Comparison of ENCODE assay signal across 23 mouse cellular contexts in genomic region chr14:27298875-27299274, GRCm38 (mm10).
DNase-seq lines count a peak whose midpoint lies in the region; ATAC-seq and TF ChIP-seq lines count a peak whose summit lies in the region.
"Had no signal": no experiment of that assay in that cellular context is flagged by ENCODE, and none has a peak within 500 bp of the region (broad histone marks: within the 10 kb centered on the region; RNA-seq: fewer than 3 reads in every experiment).

No protein-coding gene starts in this region.

- no peaks in the 10 kb centered on the region for H3K79me2 ChIP-seq in heart, adult 2 months (replicated peaks; ENCODE audit: control insufficient read depth, insufficient read depth, low read length)

- 35% methylated on average over 2 of the region's 2 CpGs for WGBS in heart, postnatal 0 days
- 61% methylated on average over 2 of the region's 2 CpGs for WGBS in heart, adult 2 months
- WGBS in liver, embryonic 15.5 days (ENCODE audit: insufficient replicate concordance), result 43% methylated on average over 2 of the region's 2 CpGs

- H3K27ac ChIP-seq in heart, postnatal 0 days (ENCODE audit: low read depth), result peak overlapping the region; percentile 55; the same call in 1 of the 2 replicates
- no peak overlapping the region for H3K27ac ChIP-seq in heart, adult 2 months
- H3K27ac ChIP-seq in liver, embryonic 15.5 days (replicated peaks), result peak overlapping the region; percentile 45; the same call in 1 of the 2 replicates
- H3K27ac ChIP-seq: forebrain, embryonic 10.5 days; forebrain, embryonic 13.5 days; hindbrain, embryonic 10.5 days; hindbrain, embryonic 13.5 days had no signal

- no peak overlapping the region for H3K9ac ChIP-seq in heart, postnatal 0 days (replicated peaks; ENCODE audit: low read depth, low read length)
- H3K9ac ChIP-seq in heart, adult 2 months (ENCODE audit: low read depth, low read length), result no peak overlapping the region
- H3K9ac ChIP-seq in liver, embryonic 15.5 days, result no peak overlapping the region
- H3K9ac ChIP-seq: forebrain, embryonic 13.5 days; hindbrain, embryonic 13.5 days had no signal

- no peaks in the 10 kb centered on the region for H3K27me3 ChIP-seq in heart, postnatal 0 days (ENCODE audit: control insufficient read depth, insufficient read depth, low read length)
- H3K27me3 ChIP-seq in heart, adult 2 months (ENCODE audit: control insufficient read depth, insufficient read depth, low read length), result no peaks in the 10 kb centered on the region
- H3K27me3 ChIP-seq in liver, embryonic 15.5 days, result no peaks in the 10 kb centered on the region
- H3K27me3 ChIP-seq: forebrain, embryonic 13.5 days; hindbrain, embryonic 13.5 days had no signal

- ATAC-seq in heart, postnatal 0 days (ENCODE audit: insufficient read depth, low read depth), result no peak
- ATAC-seq in liver, embryonic 15.5 days (ENCODE audit: insufficient read depth), result peak; percentile 39; the same call in 1 of the 2 replicates
- ATAC-seq: activated CD4-positive, CD25-positive, alpha-beta regulatory T cell, adult 4 months; forebrain, embryonic 13.5 days; forebrain, embryonic 16.5 days; hindbrain, embryonic 16.5 days had no signal

- no peaks in the 10 kb centered on the region for H3K36me3 ChIP-seq in heart, postnatal 0 days (replicated peaks; ENCODE audit: control insufficient read depth, insufficient read depth, low read length)
- H3K36me3 ChIP-seq in heart, adult 2 months (ENCODE audit: control insufficient read depth, insufficient read depth, low read length), result peaks cover 8% of the 10 kb centered on the region
- no peaks in the 10 kb centered on the region for H3K36me3 ChIP-seq in liver, embryonic 15.5 days (replicated peaks)
- H3K36me3 ChIP-seq: forebrain, embryonic 10.5 days; hindbrain, embryonic 10.5 days; hindbrain, embryonic 13.5 days had no signal

- no peak overlapping the region for H3K4me2 ChIP-seq in heart, postnatal 0 days (ENCODE audit: low read depth, low read length)
- no peak overlapping the region for H3K4me2 ChIP-seq in liver, embryonic 15.5 days
- H3K4me2 ChIP-seq: forebrain, embryonic 13.5 days; heart, embryonic 11.5 days; hindbrain, embryonic 13.5 days had no signal

- H3K4me3 ChIP-seq in heart, postnatal 0 days (ENCODE audit: low read depth, low read length), result no peak overlapping the region
- H3K4me3 ChIP-seq in heart, adult 2 months, result no peak overlapping the region
- H3K4me3 ChIP-seq in liver, embryonic 15.5 days (replicated peaks), result no peak overlapping the region
- H3K4me3 ChIP-seq: forebrain, embryonic 10.5 days; forebrain, embryonic 13.5 days; hindbrain, embryonic 10.5 days; hindbrain, embryonic 13.5 days had no signal

- intact Hi-C loops in heart, adult 2 months (cut with DNase I), result loop anchor here (5.0 kb wide), 1 partner anchor 57 kb away; no protein-coding TSS in a partner anchor

- TF ChIP-seq CTCF in heart, postnatal 0 days (IDR thresholded peaks at IDR 0.05; ENCODE audit: low read depth), result no peak
- no peak for TF ChIP-seq CTCF in heart, adult 2 months (IDR thresholded peaks at IDR 0.05)

- H3K9me3 ChIP-seq in heart, postnatal 0 days (replicated peaks; ENCODE audit: control insufficient read depth, low read length), result no peaks in the 10 kb centered on the region
- H3K9me3 ChIP-seq in liver, embryonic 15.5 days (replicated peaks), result no peaks in the 10 kb centered on the region
- H3K9me3 ChIP-seq: forebrain, embryonic 10.5 days; forebrain, embryonic 13.5 days; hindbrain, embryonic 10.5 days; hindbrain, embryonic 13.5 days had no signal

- no peak for DNase-seq in heart, postnatal 0 days (ENCODE audit: low spot score)
- no peak for DNase-seq in heart, adult 2 months
- DNase-seq in liver, result no peak
- DNase-seq in lung, postnatal 25 days (ENCODE audit: low spot score), result peak; percentile 14
- DNase-seq in lung, postnatal 14 days, result no peak
- DNase-seq: adrenal gland, postnatal 10 days; adrenal gland, postnatal 36 days; cerebellum, adult 18-20 months; cerebellum, adult 9-10 months; cerebellum, postnatal 14 days; gastrocnemius, postnatal 10 days; gastrocnemius, postnatal 36 days; heart, postnatal 10 days; heart, postnatal 36 days had no signal

- H3K4me1 ChIP-seq in heart, postnatal 0 days (ENCODE audit: control insufficient read depth, insufficient read depth), result no peaks in the 10 kb centered on the region; the same call in 1 of the 2 replicates
- peaks cover 22% of the 10 kb centered on the region for H3K4me1 ChIP-seq in heart, adult 2 months (ENCODE audit: control insufficient read depth, insufficient read depth, low read length)
- peaks cover 5% of the 10 kb centered on the region; the same call in 1 of the 2 replicates for H3K4me1 ChIP-seq in liver, embryonic 15.5 days (replicated peaks)
- H3K4me1 ChIP-seq: forebrain, embryonic 10.5 days; forebrain, embryonic 13.5 days; hindbrain, embryonic 10.5 days; hindbrain, embryonic 13.5 days had no signal

- TF ChIP-seq EP300 in heart, postnatal 0 days (IDR thresholded peaks at IDR 0.05; ENCODE audit: low read depth), result no peak
- TF ChIP-seq EP300 in heart, adult 2 months (IDR thresholded peaks at IDR 0.05; ENCODE audit: insufficient read depth, low read depth, low read length), result no peak

- TF ChIP-seq POLR2A in heart, adult 2 months (IDR thresholded peaks at IDR 0.05; ENCODE audit: insufficient read depth, low read depth, low read length), result no peak
